Mouse (Mus musculus): ENCODE measurements around the gene Dip2b. TPM values are rescaled to one million over a fixed set of nuclear protein-coding genes. Genes with fewer than 3 reads are reported as not detected.

Dip2b gene
- polyA plus RNA-seq, 1 experiment = 40.4 TPM

DNA sequence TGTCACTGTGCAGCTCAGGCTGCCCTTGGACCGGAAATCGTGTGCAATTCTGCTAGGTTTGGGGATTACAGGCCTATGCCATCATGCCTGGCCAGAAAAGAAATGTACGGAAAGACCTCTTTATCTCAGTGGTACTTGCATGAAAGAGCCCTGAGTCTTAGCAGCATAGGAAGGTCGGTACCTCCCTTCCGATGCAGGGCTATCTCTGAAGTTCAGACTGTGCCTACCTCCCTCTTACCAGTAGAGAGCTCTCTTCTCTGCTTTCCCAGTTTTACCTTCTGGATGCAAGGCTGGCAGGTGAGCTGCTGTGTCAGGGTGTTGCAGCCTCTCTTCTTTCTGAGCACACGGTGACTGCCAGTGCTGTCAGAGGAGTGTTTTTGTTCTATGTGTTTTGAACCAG lies 203.3 kb downstream of the Dip2b start:
- 82% methylated on average over 6 of the region's 6 CpGs for WGBS
- TF ChIP-seq CTCF (IDR thresholded peaks at IDR 0.05; ENCODE audit: borderline replicate concordance, insufficient read depth, low read depth, low read length) (no peak), POLR2A (IDR thresholded peaks at IDR 0.05; ENCODE audit: borderline replicate concordance, insufficient read depth, low read length) (no peak)

DNA sequence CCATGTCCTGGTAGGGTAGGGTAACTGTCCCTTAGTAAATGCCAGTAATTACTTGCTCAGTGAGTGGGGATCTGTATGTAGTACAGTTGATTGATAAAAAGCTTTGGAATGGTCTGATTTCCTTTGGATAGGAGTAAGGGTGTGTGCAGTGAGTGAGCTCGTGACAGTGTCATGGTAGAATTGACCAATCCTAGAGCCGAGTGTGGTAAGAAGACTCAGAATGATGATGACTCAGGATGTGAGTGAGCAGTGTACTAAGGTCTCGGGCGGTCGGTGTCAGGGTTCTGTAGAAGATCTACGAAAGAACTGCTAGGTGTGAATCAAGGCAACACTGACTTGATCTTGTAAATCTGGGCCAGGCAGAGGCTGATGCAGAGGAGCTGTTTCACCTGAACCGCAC lies 207.5 kb downstream of the Dip2b start:
- no peak for TF ChIP-seq CTCF (IDR thresholded peaks at IDR 0.05; ENCODE audit: borderline replicate concordance, insufficient read depth, low read depth, low read length)
- TF ChIP-seq POLR2A (IDR thresholded peaks at IDR 0.05; ENCODE audit: borderline replicate concordance, insufficient read depth, low read length) = no peak
- H3K27ac ChIP-seq (ENCODE audit: insufficient read depth, low read length) = no peak overlapping the region
- no peak for DNase-seq
- no peak overlapping the region for H3K4me3 ChIP-seq (replicated peaks; ENCODE audit: insufficient read depth, low read depth, low read length)
- H3K27me3 ChIP-seq (ENCODE audit: control insufficient read depth, insufficient read depth, low read length) = no peaks in the 10 kb centered on the region
- WGBS = 95% methylated on average over 7 of the region's 7 CpGs
- H3K4me1 ChIP-seq (ENCODE audit: control insufficient read depth, insufficient read depth, low read length) = no peaks in the 10 kb centered on the region; the same call in 1 of the 2 replicates

More for the DNA sequence above, 203.3 kb downstream of the Dip2b start:
- no peak overlapping the region for H3K4me3 ChIP-seq (replicated peaks; ENCODE audit: insufficient read depth, low read depth, low read length)
- H3K27ac ChIP-seq (ENCODE audit: insufficient read depth, low read length) = no peak overlapping the region
- H3K4me1 ChIP-seq (ENCODE audit: control insufficient read depth, insufficient read depth, low read length) = peaks cover 2% of the 10 kb centered on the region; the same call in 1 of the 2 replicates
- no peaks in the 10 kb centered on the region for H3K27me3 ChIP-seq (ENCODE audit: control insufficient read depth, insufficient read depth, low read length)
- no peak for DNase-seq

GRCm38 (mm10) chr15:100247296-100247695 lies 208.8 kb downstream of the Dip2b start:
- H3K27me3 ChIP-seq (ENCODE audit: control insufficient read depth, insufficient read depth, low read length) = no peaks in the 10 kb centered on the region
- DNase-seq = no peak
- no peak overlapping the region for H3K4me3 ChIP-seq (replicated peaks; ENCODE audit: insufficient read depth, low read depth, low read length)
- no peak for TF ChIP-seq CTCF (IDR thresholded peaks at IDR 0.05; ENCODE audit: borderline replicate concordance, insufficient read depth, low read depth, low read length)
- no peak for TF ChIP-seq POLR2A (IDR thresholded peaks at IDR 0.05; ENCODE audit: borderline replicate concordance, insufficient read depth, low read length)
- 94% methylated on average over 9 of the region's 9 CpGs for WGBS
- H3K4me1 ChIP-seq (ENCODE audit: control insufficient read depth, insufficient read depth, low read length) = no peaks in the 10 kb centered on the region; the same call in 1 of the 2 replicates
- H3K27ac ChIP-seq (ENCODE audit: insufficient read depth, low read length) = no peak overlapping the region

GRCm38 (mm10) chr15:100248665-100249433 lies 210.4 kb downstream of the Dip2b start:
- 96% methylated on average over 6 of the region's 6 CpGs for WGBS
- Histone ChIP-seq H3K4me3 (replicated peaks; ENCODE audit: insufficient read depth, low read depth, low read length) (no peak overlapping the region), H3K27ac (ENCODE audit: insufficient read depth, low read length) (no peak overlapping the region), H3K27me3 (ENCODE audit: control insufficient read depth, insufficient read depth, low read length) (no peaks in the 10 kb centered on the region), H3K4me1 (ENCODE audit: control insufficient read depth, insufficient read depth, low read length) (no peaks in the 10 kb centered on the region; the same call in 1 of the 2 replicates)
- DNase-seq = no peak
- TF ChIP-seq CTCF (IDR thresholded peaks at IDR 0.05; ENCODE audit: borderline replicate concordance, insufficient read depth, low read depth, low read length) = no peak
- TF ChIP-seq POLR2A (IDR thresholded peaks at IDR 0.05; ENCODE audit: borderline replicate concordance, insufficient read depth, low read length) = no peak

DNA sequence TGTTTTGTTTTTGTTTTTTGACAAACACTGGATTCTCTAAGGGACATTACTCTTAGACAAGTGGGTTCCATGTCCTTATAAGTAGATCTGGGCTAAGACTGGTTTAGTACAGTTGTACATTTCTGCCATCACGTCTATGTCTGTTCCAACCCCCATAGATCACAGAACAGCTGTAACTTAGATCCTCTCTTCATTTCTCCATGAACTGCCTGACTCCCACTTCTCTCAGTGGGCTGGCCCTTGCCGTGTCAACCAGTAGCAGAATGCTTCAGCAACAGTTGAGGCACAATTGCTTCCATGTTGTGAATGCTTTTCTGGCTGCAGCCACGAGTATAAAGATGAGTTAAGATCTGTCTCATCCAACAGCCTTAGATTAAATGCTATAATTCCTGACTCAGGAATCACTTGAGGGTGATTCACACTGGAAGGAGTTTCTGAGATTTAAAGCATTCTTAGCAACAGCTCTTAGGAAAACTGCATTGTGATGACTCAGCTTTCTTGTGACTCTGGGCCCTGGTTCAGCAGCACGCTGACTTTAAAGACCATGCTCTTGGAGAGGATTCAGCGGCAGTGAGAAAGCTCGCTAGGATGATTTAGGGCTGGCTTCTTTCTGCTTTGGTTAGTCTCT lies 212.8 kb downstream of the Dip2b start:
- Histone ChIP-seq H3K27ac (ENCODE audit: insufficient read depth, low read length) (no peak overlapping the region), H3K4me3 (replicated peaks; ENCODE audit: insufficient read depth, low read depth, low read length) (no peak overlapping the region), H3K27me3 (ENCODE audit: control insufficient read depth, insufficient read depth, low read length) (no peaks in the 10 kb centered on the region), H3K4me1 (ENCODE audit: control insufficient read depth, insufficient read depth, low read length) (no peaks in the 10 kb centered on the region)
- WGBS = 61% methylated on average over 6 of the region's 6 CpGs
- DNase-seq = no peak
- TF ChIP-seq CTCF (IDR thresholded peaks at IDR 0.05; ENCODE audit: borderline replicate concordance, insufficient read depth, low read depth, low read length) (no peak), POLR2A (IDR thresholded peaks at IDR 0.05; ENCODE audit: borderline replicate concordance, insufficient read depth, low read length) (no peak)

- no peak for TF ChIP-seq POLR2A (IDR thresholded peaks at IDR 0.05; ENCODE audit: borderline replicate concordance, insufficient read depth, low read length)
- no peak for TF ChIP-seq CTCF (IDR thresholded peaks at IDR 0.05; ENCODE audit: borderline replicate concordance, insufficient read depth, low read depth, low read length)
- no peak overlapping the region for H3K27ac ChIP-seq (ENCODE audit: insufficient read depth, low read length)
- H3K4me1 ChIP-seq (ENCODE audit: control insufficient read depth, insufficient read depth, low read length) = no peaks in the 10 kb centered on the region
- no peak overlapping the region for H3K4me3 ChIP-seq (replicated peaks; ENCODE audit: insufficient read depth, low read depth, low read length)
- DNase-seq = no peak
- 92% methylated on average over 6 of the region's 6 CpGs for WGBS
- no peaks in the 10 kb centered on the region for H3K27me3 ChIP-seq (ENCODE audit: control insufficient read depth, insufficient read depth, low read length)
These were observed 217.9 kb downstream of the Dip2b start for GRCm38 (mm10) chr15:100256386-100256785.

- no peak for DNase-seq
- Histone ChIP-seq H3K27me3 (ENCODE audit: control insufficient read depth, insufficient read depth, low read length) (no peaks in the 10 kb centered on the region), H3K4me3 (replicated peaks; ENCODE audit: insufficient read depth, low read depth, low read length) (no peak overlapping the region), H3K27ac (ENCODE audit: insufficient read depth, low read length) (no peak overlapping the region), H3K4me1 (ENCODE audit: control insufficient read depth, insufficient read depth, low read length) (no peaks in the 10 kb centered on the region)
- WGBS = 65% methylated on average over 5 of the region's 5 CpGs
- no peak for TF ChIP-seq POLR2A (IDR thresholded peaks at IDR 0.05; ENCODE audit: borderline replicate concordance, insufficient read depth, low read length)
- TF ChIP-seq CTCF (IDR thresholded peaks at IDR 0.05; ENCODE audit: borderline replicate concordance, insufficient read depth, low read depth, low read length) = no peak
These were observed 218.8 kb downstream of the Dip2b start for GRCm38 (mm10) chr15:100257305-100257704.
